Mouse (Mus musculus): ENCODE data around the gene Hoxd9. TPM values are rescaled to one million over a fixed set of nuclear protein-coding genes. Genes with fewer than 3 reads are reported as not detected.
A peak's percentile ranks its signal among the peaks of the same experiment; 100 is the strongest.

Gene Hoxd9
- polyA plus RNA-seq, 1 experiment from 2014 or later, result not detected

- Histone ChIP-seq H3K36me3 (ENCODE audit: control insufficient read depth, insufficient read depth, low read length) (no peaks in the 10 kb centered on the region), H3K27me3 (ENCODE audit: control insufficient read depth, insufficient read depth, low read depth, low read length) (peaks cover 66% of the 10 kb centered on the region), H3K4me1 (ENCODE audit: control insufficient read depth, insufficient read depth, low read length) (peaks cover 7% of the 10 kb centered on the region), H3K4me3 (ENCODE audit: low read depth, low read length) (no peak overlapping the region), H3K27ac (ENCODE audit: low read length) (no peak overlapping the region), H3K9ac (ENCODE audit: low read depth, low read length) (no peak overlapping the region), H3K4me2 (ENCODE audit: low read length) (no peak overlapping the region), H3K9me3 (replicated peaks; ENCODE audit: control insufficient read depth, low read length, poor library complexity, severe bottlenecking) (no peaks in the 10 kb centered on the region)
- WGBS, result 1% methylated on average over 13 of the region's 13 CpGs
- no peak for ATAC-seq
These were observed 8.9 kb downstream of the Hoxd9 start for GRCm38 (mm10) chr2:74706393-74706960.

- Histone ChIP-seq H3K4me1 (ENCODE audit: control insufficient read depth, insufficient read depth, low read length) (peaks cover 13% of the 10 kb centered on the region), H3K9ac (ENCODE audit: low read depth, low read length) (no peak overlapping the region), H3K4me2 (ENCODE audit: low read length) (no peak overlapping the region), H3K4me3 (ENCODE audit: low read depth, low read length) (no peak overlapping the region), H3K36me3 (ENCODE audit: control insufficient read depth, insufficient read depth, low read length) (no peaks in the 10 kb centered on the region), H3K27me3 (ENCODE audit: control insufficient read depth, insufficient read depth, low read depth, low read length) (peaks cover 70% of the 10 kb centered on the region), H3K27ac (ENCODE audit: low read length) (no peak overlapping the region), H3K9me3 (replicated peaks; ENCODE audit: control insufficient read depth, low read length, poor library complexity, severe bottlenecking) (no peaks in the 10 kb centered on the region)
- no peak for ATAC-seq
- 5% methylated on average over 7 of the region's 7 CpGs for whole genome bisulfite sequencing
These were observed 10.1 kb downstream of the Hoxd9 start for GRCm38 (mm10) chr2:74707599-74707998.

- Histone ChIP-seq H3K9me3 (replicated peaks; ENCODE audit: control insufficient read depth, low read length, poor library complexity, severe bottlenecking) (no peaks in the 10 kb centered on the region), H3K27me3 (ENCODE audit: control insufficient read depth, insufficient read depth, low read depth, low read length) (peaks cover 69% of the 10 kb centered on the region), H3K4me3 (ENCODE audit: low read depth, low read length) (no peak overlapping the region), H3K4me2 (ENCODE audit: low read length) (no peak overlapping the region), H3K36me3 (ENCODE audit: control insufficient read depth, insufficient read depth, low read length) (no peaks in the 10 kb centered on the region), H3K27ac (ENCODE audit: low read length) (no peak overlapping the region), H3K9ac (ENCODE audit: low read depth, low read length) (no peak overlapping the region), H3K4me1 (ENCODE audit: control insufficient read depth, insufficient read depth, low read length) (peaks cover 13% of the 10 kb centered on the region)
- 7% methylated on average over 4 of the region's 4 CpGs for WGBS
- no peak for ATAC-seq
These were observed 11.1 kb downstream of the Hoxd9 start for GRCm38 (mm10) chr2:74708676-74709075.

GRCm38 (mm10) chr2:74709465-74710419 lies 12.2 kb downstream of the Hoxd9 start:
- Histone ChIP-seq H3K9ac (ENCODE audit: low read depth, low read length) (no peak overlapping the region), H3K36me3 (ENCODE audit: control insufficient read depth, insufficient read depth, low read length) (no peaks in the 10 kb centered on the region), H3K27me3 (ENCODE audit: control insufficient read depth, insufficient read depth, low read depth, low read length) (peaks cover 61% of the 10 kb centered on the region), H3K9me3 (replicated peaks; ENCODE audit: control insufficient read depth, low read length, poor library complexity, severe bottlenecking) (no peaks in the 10 kb centered on the region), H3K4me1 (ENCODE audit: control insufficient read depth, insufficient read depth, low read length) (peaks cover 13% of the 10 kb centered on the region), H3K4me3 (ENCODE audit: low read depth, low read length) (no peak overlapping the region), H3K4me2 (ENCODE audit: low read length) (no peak overlapping the region), H3K27ac (ENCODE audit: low read length) (no peak overlapping the region)
- WGBS, result 2% methylated on average over 5 of the region's 5 CpGs
- ATAC-seq, result no peak

GRCm38 (mm10) chr2:74710929-74711543 lies 13.5 kb downstream of the Hoxd9 start:
- Histone ChIP-seq H3K27ac (ENCODE audit: low read length) (no peak overlapping the region), H3K9ac (ENCODE audit: low read depth, low read length) (no peak overlapping the region), H3K4me2 (ENCODE audit: low read length) (no peak overlapping the region), H3K27me3 (ENCODE audit: control insufficient read depth, insufficient read depth, low read depth, low read length) (peaks cover 72% of the 10 kb centered on the region), H3K9me3 (replicated peaks; ENCODE audit: control insufficient read depth, low read length, poor library complexity, severe bottlenecking) (no peaks in the 10 kb centered on the region), H3K4me3 (ENCODE audit: low read depth, low read length) (no peak overlapping the region), H3K36me3 (ENCODE audit: control insufficient read depth, insufficient read depth, low read length) (no peaks in the 10 kb centered on the region), H3K4me1 (ENCODE audit: control insufficient read depth, insufficient read depth, low read length) (peaks cover 6% of the 10 kb centered on the region; the same call in 1 of the 2 replicates)
- no peak for ATAC-seq
- WGBS, result under 1% methylated on average over 16 of the region's 16 CpGs

GRCm38 (mm10) chr2:74711721-74712621 lies 14.4 kb downstream of the Hoxd9 start, which contains the start of the genes Hoxd3 and Hoxd4:
Hoxd3 (plus strand) TSS chr2:74711927.
Hoxd4 (plus strand) TSS chr2:74711929.
- Histone ChIP-seq H3K9ac (ENCODE audit: low read depth, low read length) (no peak within 1 kb of the TSS), H3K27ac (ENCODE audit: low read length) (no peak within 1 kb of the TSS), H3K4me1 (ENCODE audit: control insufficient read depth, insufficient read depth, low read length) (peaks cover 6% of the 10 kb centered on the region; the same call in 1 of the 2 replicates), H3K27me3 (ENCODE audit: control insufficient read depth, insufficient read depth, low read depth, low read length) (peaks cover 75% of the 10 kb centered on the region), H3K4me3 (ENCODE audit: low read depth, low read length) (peak within 1 kb of the TSS; percentile 14; the same call in 1 of the 2 replicates), H3K9me3 (replicated peaks; ENCODE audit: control insufficient read depth, low read length, poor library complexity, severe bottlenecking) (no peaks in the 10 kb centered on the region), H3K4me2 (ENCODE audit: low read length) (peak within 1 kb of the TSS; percentile 19; the same call in 1 of the 2 replicates), H3K36me3 (ENCODE audit: control insufficient read depth, insufficient read depth, low read length) (no peaks in the 10 kb centered on the region)
- ATAC-seq, result no peak
- under 1% methylated on average over 65 of the region's 65 CpGs for WGBS

- Histone ChIP-seq H3K4me3 (ENCODE audit: low read depth, low read length) (no peak overlapping the region), H3K4me2 (ENCODE audit: low read length) (no peak overlapping the region), H3K27me3 (ENCODE audit: control insufficient read depth, insufficient read depth, low read depth, low read length) (peaks cover 76% of the 10 kb centered on the region), H3K27ac (ENCODE audit: low read length) (no peak overlapping the region), H3K9me3 (replicated peaks; ENCODE audit: control insufficient read depth, low read length, poor library complexity, severe bottlenecking) (no peaks in the 10 kb centered on the region), H3K36me3 (ENCODE audit: control insufficient read depth, insufficient read depth, low read length) (no peaks in the 10 kb centered on the region), H3K4me1 (ENCODE audit: control insufficient read depth, insufficient read depth, low read length) (peaks cover 6% of the 10 kb centered on the region; the same call in 1 of the 2 replicates), H3K9ac (ENCODE audit: low read depth, low read length) (no peak overlapping the region)
- no peak for ATAC-seq
- WGBS, result 4% methylated on average over 19 of the region's 19 CpGs
These were observed 16.0 kb downstream of the Hoxd9 start for GRCm38 (mm10) chr2:74713239-74714150.
